Mouse (Mus musculus) frontal cortex, postnatal 36 days (tissue): ENCODE measurements around the gene Ucp2.

Experiments used
- DNase-seq, 2 experiments: peaks; one replicate each; pipeline ENCODE4 v3.0.0; 2022; ENCODE audit warnings: low spot score in 2 of 2

Ucp2 gene

DNA sequence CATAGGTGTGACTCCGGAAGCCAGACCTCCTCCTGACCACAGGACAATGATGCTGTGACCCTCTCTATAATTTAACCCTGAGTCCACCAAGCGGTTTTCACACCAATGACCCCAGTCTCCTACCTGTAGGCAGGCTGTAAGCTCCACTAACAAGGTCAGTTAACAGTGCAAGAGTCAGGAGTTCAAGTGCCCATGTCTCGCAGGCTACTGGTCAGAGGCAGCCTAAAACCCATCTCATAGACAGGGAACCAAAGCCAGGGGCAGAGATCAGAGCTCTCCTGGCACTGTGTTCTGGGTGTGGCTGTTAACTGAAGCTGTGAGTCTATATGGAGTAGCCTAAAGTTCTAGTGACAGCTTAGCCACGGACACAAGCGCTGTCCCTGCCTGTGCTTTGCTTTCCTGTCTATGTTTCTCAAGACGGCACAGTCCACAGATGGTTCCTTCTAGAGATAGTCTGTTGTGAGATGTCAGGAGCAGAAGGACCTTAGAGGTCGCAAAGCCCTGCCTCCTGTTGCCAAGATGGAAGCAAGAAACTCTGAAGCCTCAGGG lies 9.3 kb downstream of the Ucp2 start:
- no peak for DNase-seq

GRCm38 (mm10) chr7:100503076-100503475 lies 9.9 kb downstream of the Ucp2 start:
- no peak for DNase-seq

DNA sequence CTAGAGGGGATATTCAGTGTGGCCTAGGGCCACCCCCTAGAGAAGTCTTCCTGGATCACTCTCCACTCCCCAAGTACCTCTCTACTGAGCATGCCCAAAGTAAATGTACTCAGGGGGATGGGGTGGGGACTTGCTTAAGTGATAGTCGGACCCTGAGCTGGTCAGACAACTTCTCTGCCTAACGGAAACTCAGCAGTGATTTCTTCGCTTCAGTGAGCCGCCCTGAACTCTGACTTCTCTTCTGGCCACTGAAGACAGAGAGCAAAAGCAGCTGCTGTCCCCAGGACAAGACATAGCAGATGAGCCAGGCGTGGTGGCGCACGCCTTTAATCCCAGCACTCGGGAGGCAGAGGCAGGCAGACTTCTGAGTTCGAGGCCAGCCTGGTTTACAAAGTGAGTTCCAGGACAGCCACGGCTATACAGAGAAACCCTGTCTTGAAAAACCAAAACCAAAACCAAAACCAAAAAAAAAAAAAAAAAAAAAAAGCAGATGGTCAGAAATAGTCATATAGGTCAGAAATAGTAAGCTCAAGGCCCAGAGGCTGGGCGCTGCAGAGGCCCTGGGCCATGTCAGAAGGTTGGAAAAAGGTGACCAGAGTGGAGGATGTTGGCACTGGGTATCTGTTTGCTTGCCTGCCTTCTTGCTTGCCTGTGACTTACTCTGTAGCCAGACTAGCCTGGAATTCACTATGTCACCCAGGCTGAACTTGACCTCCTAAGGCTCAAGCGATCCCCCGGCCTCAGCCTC lies 11.8 kb downstream of the Ucp2 start:
- DNase-seq = no peak

DNA sequence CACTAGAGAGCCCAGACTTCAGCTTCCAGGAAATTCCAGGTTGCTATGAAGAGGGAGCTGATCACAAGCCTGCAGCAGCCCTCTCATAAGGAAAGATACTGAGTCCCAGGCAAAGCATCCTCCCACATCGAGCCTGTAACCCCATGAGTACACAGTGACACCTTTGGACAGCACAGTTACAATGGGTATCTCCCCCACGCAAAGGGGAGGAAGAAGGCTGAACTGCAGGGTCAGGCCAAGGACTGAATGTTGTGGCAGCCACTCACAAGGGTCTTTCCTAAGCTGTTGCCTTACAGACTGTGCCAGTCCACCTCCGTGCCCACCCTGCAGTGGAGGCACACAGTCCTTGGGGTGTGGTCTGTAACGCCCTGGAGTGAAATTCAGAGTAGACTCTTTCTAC lies 13.4 kb downstream of the Ucp2 start:
- DNase-seq = no peak

GRCm38 (mm10) chr7:100508670-100509069 lies 15.5 kb downstream of the Ucp2 start:
- no peak for DNase-seq

- DNase-seq = no peak
These were observed 18.5 kb downstream of the Ucp2 start for GRCm38 (mm10) chr7:100511602-100512001.

- peak in 1 of 2 experiments; percentile 29 for DNase-seq
These were observed 21.4 kb downstream of the Ucp2 start, which contains the start of gene Dnajb13 for GRCm38 (mm10) chr7:100514573-100514972. Gene Dnajb13 (minus strand): TSS chr7:100514960.

- no peak for DNase-seq
These were observed 27.1 kb downstream of the Ucp2 start for GRCm38 (mm10) chr7:100520204-100520603.

DNA sequence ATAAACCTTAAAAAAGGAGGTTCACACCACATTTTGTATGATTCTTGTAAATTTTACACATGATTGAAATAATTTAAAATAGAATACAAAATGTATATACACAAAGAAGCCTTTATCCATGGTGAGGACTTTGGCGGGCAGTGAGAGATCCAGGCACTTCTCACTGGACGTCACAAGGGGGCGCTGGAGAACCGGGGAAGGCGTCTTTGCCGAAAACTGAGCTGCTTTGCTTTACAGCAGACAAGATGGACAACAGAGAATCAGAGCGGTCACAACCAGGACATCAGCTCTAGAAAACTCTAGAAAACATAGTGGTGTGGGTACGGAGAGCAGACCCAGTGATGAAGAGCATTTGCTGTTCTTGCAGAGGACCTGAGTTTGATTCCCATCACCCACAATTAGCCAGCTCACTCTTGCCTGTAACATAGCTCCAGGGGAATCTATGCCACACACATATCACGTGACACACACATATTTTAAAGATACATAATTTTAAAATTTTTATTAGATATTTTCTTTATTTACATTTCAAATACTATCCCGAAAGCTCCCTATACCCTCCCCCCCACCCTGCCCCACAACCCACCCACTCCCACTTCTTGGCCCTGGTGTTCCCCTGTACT lies 27.6 kb downstream of the Ucp2 start:
- DNase-seq = peak; percentile 79 to 87

DNA sequence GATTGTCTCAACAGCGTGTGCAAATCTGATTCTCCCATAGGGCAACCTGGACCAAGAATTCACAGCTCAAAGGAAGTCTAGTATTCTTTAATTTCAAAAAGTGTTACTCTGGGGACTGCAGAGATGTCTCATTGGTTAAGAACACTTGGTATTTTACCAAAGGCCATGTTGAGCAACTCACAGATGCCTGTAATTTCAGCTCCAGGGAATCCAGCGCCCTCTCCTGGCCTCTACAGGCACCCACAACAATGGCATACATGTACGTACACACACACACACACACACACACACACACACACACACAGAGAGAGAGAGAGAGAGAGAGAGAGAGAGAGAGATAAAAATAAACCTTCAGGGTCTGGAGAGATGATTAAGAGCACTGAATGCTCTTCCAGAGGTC lies 29.1 kb downstream of the Ucp2 start:
- DNase-seq = no peak

DNA sequence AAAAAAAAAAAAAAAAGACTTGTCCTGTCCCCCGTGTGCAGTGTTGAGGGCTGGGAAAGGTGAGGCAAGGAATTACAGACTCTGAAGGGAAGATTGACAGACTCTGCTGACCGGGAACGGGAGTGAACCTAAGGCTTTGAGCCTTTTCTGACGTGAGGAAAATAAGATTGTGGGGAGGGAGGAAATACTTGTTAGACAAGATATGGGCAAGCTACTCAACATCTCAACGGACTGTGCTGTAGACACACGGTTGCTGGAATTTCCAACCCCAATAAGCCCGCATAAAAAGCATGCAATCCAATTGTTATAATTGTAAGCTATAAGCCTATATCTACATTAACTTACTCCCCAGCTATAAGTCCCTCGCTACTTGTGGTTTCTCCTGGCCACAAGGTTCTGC lies 31.5 kb downstream of the Ucp2 start:
- no peak for DNase-seq

DNA sequence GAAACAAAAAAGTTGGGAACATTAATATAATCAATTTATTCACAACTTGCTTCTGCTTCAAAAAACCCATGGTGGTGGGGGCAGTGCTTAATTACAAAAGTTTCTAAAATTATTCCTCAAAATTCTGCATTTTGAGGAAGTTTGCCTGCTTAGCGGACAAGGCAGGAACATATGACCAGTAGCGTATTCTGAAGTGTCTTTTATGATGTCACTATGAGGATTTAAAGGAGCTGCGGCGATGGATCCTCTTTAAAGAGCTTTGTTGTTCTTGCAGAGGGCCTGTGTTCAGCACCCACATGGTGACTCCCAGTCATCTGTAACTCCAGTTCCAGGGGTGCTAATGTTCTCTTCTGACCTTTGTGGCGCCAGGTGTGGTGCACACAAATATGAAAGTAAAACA lies 37.6 kb downstream of the Ucp2 start:
- no peak for DNase-seq

DNA sequence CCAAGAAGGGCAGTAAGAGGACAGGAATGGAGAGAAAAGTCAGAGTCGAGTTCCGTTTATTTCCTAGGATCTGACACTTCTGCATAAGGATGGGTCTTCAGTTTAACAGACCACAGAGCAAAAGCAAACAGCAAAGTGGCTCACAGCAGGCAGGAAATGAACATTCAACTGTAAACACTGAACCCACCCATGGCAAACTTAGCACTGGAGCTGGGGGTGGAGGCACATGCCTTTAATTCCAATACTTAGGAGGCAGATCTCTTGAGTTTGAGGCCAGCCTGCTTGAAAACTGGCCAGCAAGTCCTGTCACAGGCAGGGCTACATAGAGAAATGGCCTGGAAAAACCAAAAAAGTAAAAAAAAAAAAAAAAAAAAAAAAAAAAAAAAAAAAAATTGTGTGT lies 40.4 kb downstream of the Ucp2 start:
- no peak for DNase-seq

DNA sequence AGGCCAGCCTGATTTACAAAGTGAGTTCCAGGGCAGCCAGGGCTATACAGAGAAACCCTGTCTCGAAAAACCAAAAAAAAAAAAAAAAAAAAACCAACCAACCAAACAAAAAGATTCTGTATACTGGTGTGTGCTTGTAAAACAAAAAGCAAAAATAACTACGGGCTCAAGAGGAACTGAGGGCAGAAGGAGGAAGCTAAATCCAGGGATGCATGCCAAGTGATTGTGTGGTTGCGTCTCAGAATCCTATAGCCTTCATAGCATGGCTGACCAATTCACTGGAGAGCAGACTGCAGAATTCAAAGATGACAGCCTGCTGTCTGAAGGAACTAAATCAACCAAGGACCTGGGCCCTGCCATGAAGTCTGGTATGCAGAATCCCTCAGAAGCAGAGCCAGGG lies 41.1 kb downstream of the Ucp2 start:
- no peak for DNase-seq

GRCm38 (mm10) chr7:100535831-100536230 lies 42.7 kb downstream of the Ucp2 start:
- no peak for DNase-seq

- peak; percentile 85 to 89 for DNase-seq
These were observed 43.8 kb downstream of the Ucp2 start, which contains the start of gene Coa4 for GRCm38 (mm10) chr7:100536804-100537518. Gene Coa4 (plus strand): TSS chr7:100537071.

- DNase-seq = no peak
These were observed 44.4 kb downstream of the Ucp2 start for GRCm38 (mm10) chr7:100537519-100537902.

- no peak for DNase-seq
These were observed 46.4 kb downstream of the Ucp2 start for GRCm38 (mm10) chr7:100539516-100539915.

GRCm38 (mm10) chr7:100544437-100544836 lies 51.3 kb downstream of the Ucp2 start:
- DNase-seq = no peak

- no peak for DNase-seq
These were observed 54.5 kb downstream of the Ucp2 start for GRCm38 (mm10) chr7:100547631-100548030.

DNA sequence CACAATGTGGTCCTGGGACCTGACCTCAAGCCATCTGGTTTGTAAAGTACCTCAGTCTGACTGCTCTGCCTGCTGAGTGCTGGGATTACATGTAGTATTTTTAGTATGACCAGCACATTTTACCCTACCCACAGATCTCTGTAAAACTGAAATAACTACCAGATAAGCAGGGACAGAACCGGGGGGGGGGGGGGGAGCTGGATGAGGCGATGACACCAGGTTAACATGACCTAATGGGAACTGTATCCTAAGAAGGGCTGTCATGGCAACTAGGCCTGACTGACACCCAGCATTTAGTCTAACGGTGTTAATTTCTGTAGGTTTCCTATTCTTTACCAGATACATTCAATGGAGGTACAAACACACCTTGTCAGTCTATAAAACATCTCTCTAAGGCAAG lies 56.7 kb downstream of the Ucp2 start:
- DNase-seq = no peak

DNA sequence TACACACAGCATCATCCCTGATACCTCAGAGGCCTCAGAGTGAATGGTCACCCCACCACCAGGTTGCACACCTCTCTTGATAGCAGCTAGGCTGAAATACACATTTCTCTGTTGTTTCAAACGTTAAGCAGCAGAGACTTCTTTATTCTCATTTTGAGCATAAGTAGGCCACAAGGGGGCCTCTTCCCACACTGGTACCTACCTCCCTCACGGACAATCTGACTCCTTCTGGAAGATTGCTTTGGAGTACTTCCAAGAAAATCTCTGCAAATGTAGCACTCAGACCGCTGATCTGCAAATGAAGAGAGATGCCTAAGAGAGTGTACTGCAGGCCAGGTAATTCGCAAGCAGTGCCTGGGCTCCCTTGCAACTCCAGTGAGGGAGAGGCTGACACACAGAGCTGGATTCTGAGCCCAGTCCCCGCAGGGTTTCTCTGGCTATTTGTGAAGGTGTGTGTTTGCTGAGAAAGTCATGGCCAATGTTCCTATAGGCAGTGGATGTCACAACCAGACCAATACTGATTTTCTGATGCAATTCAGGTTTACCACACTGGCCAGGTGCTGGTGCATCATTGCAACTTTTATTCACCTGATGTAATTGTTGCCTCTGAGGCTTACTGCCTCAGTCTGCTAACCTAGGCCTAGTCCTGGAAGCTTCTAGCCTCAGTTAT lies 57.3 kb downstream of the Ucp2 start:
- peak; percentile 29 to 71 for DNase-seq
